Mouse (Mus musculus) forebrain, postnatal 0 days (tissue): Measurements from ENCODE around the gene Tmem251. TPM values are rescaled to one million over a fixed set of nuclear protein-coding genes. Genes with fewer than 3 reads are reported as not detected.

Experiments used
- ATAC-seq: fragments of 200-750 bp; cut with Nextera tagmentation; 2 replicates; pipeline ENCODE4 v1.8.0; 2017; ENCODE audit warnings: mild to moderate bottlenecking, moderate library complexity
- DNase-seq: peaks from one replicate; pipeline ENCODE4 v3.0.0-alpha.2; 2015
- H3K27ac ChIP-seq: fragments of 300-500 bp; sonication (generic); 2 replicates; pipeline ENCODE4 v1.5.1; 2014; ENCODE audit warnings: low read depth, mild to moderate bottlenecking, antibody characterized with exemption, low read length, moderate library complexity, mixed read lengths
- H3K27me3 ChIP-seq: fragments of 300-500 bp; sonication (generic); 2 replicates; pipeline ENCODE4 v1.6.1; 2014; ENCODE audit warnings: mild to moderate bottlenecking, low read length, mixed read lengths; ENCODE audit not compliant: insufficient read depth
- H3K36me3 ChIP-seq: fragments of 300-500 bp; sonication (generic); 2 replicates; pipeline ENCODE4 v1.6.1; 2014; ENCODE audit warnings: mild to moderate bottlenecking, moderate library complexity; ENCODE audit not compliant: insufficient read depth
- H3K4me1 ChIP-seq: fragments of 300-500 bp; sonication (generic); 2 replicates; pipeline ENCODE4 v1.6.1; 2014; ENCODE audit warnings: antibody characterized with exemption; ENCODE audit not compliant: insufficient read depth
- H3K4me2 ChIP-seq: fragments of 300-500 bp; sonication (generic); 2 replicates; pipeline ENCODE4 v1.6.1; 2014; ENCODE audit warnings: low read depth, mild to moderate bottlenecking, moderate library complexity
- H3K4me3 ChIP-seq: fragments of 300-500 bp; sonication (generic); 2 replicates; pipeline ENCODE4 v1.5.1; 2014; ENCODE audit warnings: low read depth, low read length, mixed read lengths
- H3K9ac ChIP-seq: fragments of 300-500 bp; sonication (generic); 2 replicates; pipeline ENCODE4 v1.6.1; 2014; ENCODE audit warnings: mild to moderate bottlenecking
- H3K9me3 ChIP-seq: fragments of 300-500 bp; sonication (generic); 2 replicates; pipeline ENCODE4 v1.6.1; 2016; ENCODE audit warnings: low read length
- CTCF ChIP-seq: sonication (generic); IDR thresholded peaks from 2 replicates; pipeline ENCODE4 v1.5.1; 2016; ENCODE audit warnings: antibody characterized with exemption, control low read depth, low read depth
- WGBS: fragments of 180-500 bp; shearing (Covaris S2); extraction: QIAGEN DNeasy Blood & Tissue Kit; methylation state at CpG from one replicate; pipeline ENCODE4 v1.1.7; 2014; 5-methylcytosine and 5-hydroxymethylcytosine counted together
- polyA plus RNA-seq: library from polyadenylated mRNA; unstranded; fragments of >200 nt; fragmentation: Nextera tagmentation; extraction: Ambion mirVana; gene quantifications from 2 replicates; pipeline ENCODE4 v1.2.1, GENCODE M21; 2015
- total RNA-seq: library from RNA; depleted of rRNA; stranded (reverse); fragments of >200 nt; gene quantifications from 2 replicates; pipeline ENCODE4 v1.2.3, GENCODE M21; 2014

The Tmem251 gene
- total and polyA plus RNA-seq, 2 experiments from 2014 or later, result 6.0 to 12.9 TPM

DNA sequence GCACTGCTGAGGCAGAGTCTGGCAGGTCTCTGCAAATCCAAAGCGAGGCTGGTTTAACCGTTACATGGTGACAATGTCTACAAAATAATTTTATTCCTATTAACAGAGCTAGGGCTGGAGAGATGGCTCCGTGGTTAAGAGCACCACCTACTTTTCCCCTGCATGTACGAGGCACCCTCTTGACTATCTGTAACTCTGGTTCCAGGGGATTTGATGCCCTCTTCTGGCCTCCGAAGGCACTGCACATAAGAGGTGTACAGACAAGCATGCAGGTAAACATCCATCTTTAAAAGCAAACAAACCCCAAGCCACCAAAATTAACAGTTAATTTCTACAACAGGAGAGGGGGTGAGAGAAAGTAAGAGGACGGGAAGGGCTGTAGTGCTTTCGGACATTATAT is 12.7 kb downstream of the Tmem251 start:
- DNase-seq, result no peak

DNA sequence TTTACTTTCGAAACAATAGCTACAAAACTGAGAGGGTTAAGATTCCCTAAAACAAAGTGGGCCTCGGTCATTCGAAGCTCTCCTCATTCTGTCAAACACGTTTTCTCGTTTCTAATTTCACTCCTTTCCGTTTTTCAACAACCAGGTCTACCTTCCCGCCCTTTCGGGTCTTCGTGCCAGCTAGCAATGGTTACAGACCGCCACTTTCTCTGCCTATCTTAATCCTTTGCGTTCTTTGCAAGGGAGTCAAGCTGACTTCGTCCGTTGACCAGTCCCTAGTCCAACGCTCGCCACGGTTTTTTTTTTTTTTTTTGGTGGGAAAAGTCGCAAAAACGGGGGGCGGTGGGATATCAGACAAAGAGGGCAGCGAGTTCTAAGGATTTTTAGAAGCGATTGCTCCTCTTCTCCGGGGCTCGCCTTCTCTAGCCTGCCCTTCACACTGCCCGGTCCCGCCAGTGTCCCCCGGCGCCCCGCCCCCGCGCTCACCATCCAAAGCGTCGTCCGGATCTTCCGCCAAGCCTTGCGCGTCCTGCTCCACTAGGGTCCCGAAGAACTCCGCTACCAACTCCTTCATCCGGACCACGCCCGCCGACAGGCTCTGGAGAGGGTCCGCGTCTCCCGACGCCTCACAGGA is 13.6 kb downstream of the Tmem251 start:
- ATAC-seq (no peak; the same call in 1 of the 2 replicates), DNase-seq (peak; percentile 19)
- H3K9ac ChIP-seq, result peak overlapping the region; percentile 75
- peak overlapping the region; percentile 82 for H3K4me2 ChIP-seq
- WGBS, result 1% methylated on average over 46 of the region's 46 CpGs
- H3K36me3 ChIP-seq, result no peaks in the 10 kb centered on the region
- H3K4me1 ChIP-seq, result peaks cover 20% of the 10 kb centered on the region
- peak overlapping the region; percentile 90 for H3K27ac ChIP-seq
- H3K27me3 ChIP-seq, result no peaks in the 10 kb centered on the region
- no peaks in the 10 kb centered on the region for H3K9me3 ChIP-seq
- H3K4me3 ChIP-seq, result peak overlapping the region; percentile 71
- TF ChIP-seq CTCF, result no peak

More for the DNA sequence above, 12.7 kb downstream of the Tmem251 start:
- Histone ChIP-seq H3K4me1 (peaks cover 20% of the 10 kb centered on the region), H3K27me3 (no peaks in the 10 kb centered on the region), H3K9ac (no peak overlapping the region), H3K9me3 (no peaks in the 10 kb centered on the region), H3K4me3 (peak overlapping the region; percentile 71), H3K36me3 (no peaks in the 10 kb centered on the region), H3K4me2 (peak overlapping the region; percentile 82), H3K27ac (0 out of 2 replicates have a peak overlapping the region, but pooled peaks have one; percentile 4)
- peak; percentile 61 for TF ChIP-seq CTCF
- no peak for ATAC-seq
- 86% methylated on average over 7 of the region's 7 CpGs for WGBS

DNA sequence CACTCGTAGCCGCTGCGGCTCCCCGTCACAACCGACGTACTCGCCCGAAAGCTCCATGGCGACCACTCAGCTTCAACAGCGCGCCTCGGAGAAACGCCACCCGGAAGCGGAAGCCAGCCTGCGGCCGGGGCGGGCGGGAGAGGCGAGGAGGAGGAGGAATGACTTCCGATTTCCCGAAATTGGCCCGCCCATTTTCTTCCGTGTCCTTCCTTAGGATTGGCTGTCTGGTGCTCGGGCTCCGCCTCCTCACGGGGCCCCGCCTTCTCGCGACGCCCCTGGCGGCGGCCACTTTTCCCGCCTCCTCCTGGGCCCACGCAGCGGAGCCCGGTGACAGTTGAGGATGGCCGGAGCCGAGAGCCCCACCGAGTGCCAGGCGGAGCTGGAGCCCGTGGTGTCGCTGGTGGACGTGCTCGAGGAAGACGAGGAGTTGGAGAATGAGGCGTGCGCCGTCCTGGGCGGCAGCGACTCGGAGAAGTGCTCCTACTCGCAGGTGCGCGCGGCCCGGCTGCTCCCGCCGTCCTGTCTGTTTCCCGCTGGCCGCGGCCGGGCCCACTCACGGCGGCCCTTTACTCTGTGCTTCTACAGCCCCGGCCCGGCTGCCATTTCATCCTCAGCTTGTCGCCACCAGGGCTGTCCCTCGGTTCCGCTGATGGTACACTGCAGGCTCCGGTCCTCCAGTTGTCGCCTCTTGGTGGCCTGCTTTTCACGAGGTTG is 14.3 kb downstream of the Tmem251 start, which contains the start of the genes Gm28051, Gon7 and Ubr7:
TSS of gene Gm28051 (minus strand) at position 77 of the 714 bp plus-strand sequence.
TSS of gene Gon7 (minus strand) at position 115 of the 714 bp plus-strand sequence.
TSS of gene Ubr7 (plus strand) at position 279 of the 714 bp plus-strand sequence.
- Histone ChIP-seq H3K9me3 (no peaks in the 10 kb centered on the region), H3K4me2 (peak within 1 kb of the TSS; percentile 82), H3K27ac (peak within 1 kb of the TSS; percentile 90), H3K4me3 (peak within 1 kb of the TSS; percentile 71), H3K9ac (peak within 1 kb of the TSS; percentile 75), H3K27me3 (no peaks in the 10 kb centered on the region), H3K36me3 (0 out of 2 replicates have a peak, but pooled peaks cover 7% of the 10 kb centered on the region), H3K4me1 (peaks cover 20% of the 10 kb centered on the region)
- 4% methylated on average over 73 of the region's 73 CpGs for WGBS
- peak; percentile 97 for DNase-seq
- ATAC-seq, result peak; percentile 98
- peak; percentile 69 for TF ChIP-seq CTCF

DNA sequence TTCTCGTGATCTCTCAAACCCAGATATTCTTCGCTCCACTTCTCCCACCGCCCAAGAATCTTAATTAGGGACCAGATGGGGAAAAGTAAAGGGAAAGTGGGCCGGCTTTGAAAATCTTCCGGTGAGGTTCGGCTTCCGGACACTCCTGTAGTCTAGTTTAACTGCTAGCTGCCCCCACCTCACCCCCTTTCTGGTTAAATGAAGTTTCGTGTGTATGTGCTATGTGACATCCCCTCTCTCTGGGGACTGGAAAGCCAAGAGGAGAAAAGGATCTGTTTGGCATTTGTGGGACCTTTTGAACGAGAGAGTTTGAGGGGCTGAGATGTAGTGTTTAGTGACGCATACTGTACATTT is 14.8 kb downstream of the Tmem251 start, which contains the start of gene Gm20604:
TSS of gene Gm20604 (minus strand) at position 270 of the 354 bp plus-strand sequence.
- peaks cover 20% of the 10 kb centered on the region for H3K4me1 ChIP-seq
- peak within 1 kb of the TSS; percentile 71 for H3K4me3 ChIP-seq
- peak within 1 kb of the TSS; percentile 82 for H3K4me2 ChIP-seq
- H3K36me3 ChIP-seq, result 0 out of 2 replicates have a peak, but pooled peaks cover 7% of the 10 kb centered on the region
- H3K27me3 ChIP-seq, result no peaks in the 10 kb centered on the region
- 1% methylated on average over 10 of the region's 10 CpGs for WGBS
- ATAC-seq, result no peak
- no peak for TF ChIP-seq CTCF
- peak within 1 kb of the TSS; percentile 90 for H3K27ac ChIP-seq
- H3K9ac ChIP-seq, result peak within 1 kb of the TSS; percentile 75
- no peaks in the 10 kb centered on the region for H3K9me3 ChIP-seq
- no peak for DNase-seq

DNA sequence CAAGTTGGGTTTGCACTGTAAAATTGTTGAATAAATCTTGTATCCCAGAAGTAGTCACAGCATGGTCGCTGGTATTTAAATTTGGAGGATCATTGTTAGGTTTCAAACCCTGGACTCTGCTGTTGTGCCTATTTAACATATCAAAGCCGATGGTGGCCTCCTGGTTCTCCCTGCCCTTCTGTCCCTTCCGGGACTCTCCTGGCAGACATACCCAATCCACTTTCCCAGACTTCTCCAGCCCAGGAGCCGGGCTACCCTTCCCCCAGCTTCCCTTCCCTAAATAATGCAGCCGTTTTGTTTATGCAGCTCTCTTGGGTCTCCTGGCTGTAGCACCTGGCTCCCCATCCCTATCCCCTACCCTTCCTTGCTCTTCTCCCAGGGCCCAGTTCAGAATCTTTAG is 15.4 kb downstream of the Tmem251 start:
- Histone ChIP-seq H3K4me2 (peak overlapping the region; percentile 82), H3K9me3 (no peaks in the 10 kb centered on the region), H3K27ac (no peak overlapping the region), H3K36me3 (0 out of 2 replicates have a peak, but pooled peaks cover 7% of the 10 kb centered on the region), H3K4me3 (peak overlapping the region; percentile 71), H3K4me1 (peaks cover 20% of the 10 kb centered on the region), H3K27me3 (no peaks in the 10 kb centered on the region), H3K9ac (peak overlapping the region; percentile 75)
- ATAC-seq (no peak), DNase-seq (no peak)
- TF ChIP-seq CTCF, result no peak
- WGBS, result 2% methylated on average over 5 of the region's 5 CpGs

DNA sequence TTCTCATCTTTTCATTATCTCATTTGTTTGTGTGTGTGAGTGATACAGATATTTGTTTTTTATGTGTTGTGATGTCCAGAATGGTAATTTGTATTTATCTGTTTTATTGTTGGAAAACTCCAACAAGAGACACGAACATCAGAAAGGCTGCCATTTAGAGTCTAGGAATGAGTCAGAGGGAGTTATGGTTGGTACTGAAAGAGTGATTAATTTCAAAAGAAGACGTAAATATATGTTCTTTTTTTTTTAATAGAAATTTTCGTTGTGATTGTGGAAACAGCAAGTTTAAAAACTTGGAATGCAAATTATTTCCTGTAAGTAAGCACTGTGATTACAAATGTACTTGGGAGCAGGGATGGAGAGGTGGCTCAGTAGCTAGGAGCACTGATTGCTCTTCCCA is 18.1 kb downstream of the Tmem251 start:
- 89% methylated on average over 3 of the region's 3 CpGs for WGBS
- no peaks in the 10 kb centered on the region for H3K9me3 ChIP-seq
- peaks cover 25% of the 10 kb centered on the region for H3K36me3 ChIP-seq
- H3K4me1 ChIP-seq, result peaks cover 14% of the 10 kb centered on the region
- ATAC-seq (no peak), DNase-seq (no peak)
- no peak overlapping the region for H3K4me3 ChIP-seq
- TF ChIP-seq CTCF, result no peak
- no peak overlapping the region for H3K4me2 ChIP-seq
- no peak overlapping the region for H3K27ac ChIP-seq
- H3K9ac ChIP-seq, result no peak overlapping the region
- no peaks in the 10 kb centered on the region for H3K27me3 ChIP-seq

DNA sequence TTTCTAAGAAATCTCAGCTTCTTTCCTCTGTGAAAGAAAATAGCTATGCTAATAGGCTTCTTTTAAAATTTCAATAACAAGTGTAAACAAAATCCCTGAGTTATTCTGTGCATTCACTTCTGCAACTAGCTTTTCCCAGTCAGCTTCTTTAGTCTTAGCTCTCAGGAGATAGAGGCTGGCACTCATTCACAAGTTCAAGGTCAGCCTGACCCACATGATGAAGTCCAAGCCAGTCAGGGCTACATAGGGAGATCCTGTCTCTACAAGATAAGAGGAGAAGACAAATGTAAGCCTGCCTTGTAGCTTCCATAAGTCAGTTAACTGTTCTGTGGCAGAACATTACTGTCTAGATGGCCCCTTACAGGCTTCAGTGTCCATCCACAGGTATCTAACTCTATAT is 20.1 kb downstream of the Tmem251 start:
- Histone ChIP-seq H3K4me2 (no peak overlapping the region), H3K4me1 (peaks cover 8% of the 10 kb centered on the region), H3K4me3 (no peak overlapping the region), H3K9me3 (no peaks in the 10 kb centered on the region), H3K9ac (no peak overlapping the region), H3K27me3 (no peaks in the 10 kb centered on the region), H3K27ac (no peak overlapping the region), H3K36me3 (peaks cover 43% of the 10 kb centered on the region)
- ATAC-seq, result no peak
- TF ChIP-seq CTCF, result no peak
- no peak for DNase-seq
